Mouse (Mus musculus) small intestine, adult 10 weeks (tissue): Measurements from ENCODE around the gene Kcns1. TPM values are rescaled to one million over a fixed set of nuclear protein-coding genes. Genes with fewer than 3 reads are reported as not detected.

Source experiments
- polyA plus RNA-seq: library from polyadenylated mRNA; stranded (reverse); fragments of 350-450 nt; fragmentation: Illumina TruSeq; extraction: RNeasy Lipid Tissue Mini Kit (QIAGEN cat#74804); gene quantifications from one replicate; pipeline ENCODE4 v1.2.3, GENCODE M21; 2014; ENCODE audit warnings: low replicate concordance

Kcns1 gene
- not detected for polyA plus RNA-seq

DNA sequence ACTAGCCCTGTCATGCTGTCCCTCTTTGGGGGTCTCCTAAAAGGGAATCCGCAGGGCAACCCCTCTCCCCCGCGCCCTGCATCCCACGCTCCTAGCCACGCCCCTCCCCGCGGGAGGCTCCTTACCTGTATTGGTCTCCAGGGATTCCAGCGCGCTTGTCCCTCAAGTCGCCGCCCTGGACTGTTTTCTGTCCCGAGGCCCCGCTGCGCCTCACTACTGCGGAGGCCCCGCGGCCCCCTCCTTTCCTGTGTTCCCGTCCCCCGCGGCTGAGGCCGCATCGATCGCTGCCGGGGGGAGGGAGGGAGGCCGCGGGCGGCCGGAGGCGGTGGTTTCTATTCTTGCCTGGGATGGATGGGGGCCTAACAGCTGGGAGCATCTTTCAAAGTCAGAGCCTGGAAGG lies at the start of gene Kcns1:
TSS of gene Kcns1 (minus strand) at position 212 of the 400 bp plus-strand sequence.

DNA sequence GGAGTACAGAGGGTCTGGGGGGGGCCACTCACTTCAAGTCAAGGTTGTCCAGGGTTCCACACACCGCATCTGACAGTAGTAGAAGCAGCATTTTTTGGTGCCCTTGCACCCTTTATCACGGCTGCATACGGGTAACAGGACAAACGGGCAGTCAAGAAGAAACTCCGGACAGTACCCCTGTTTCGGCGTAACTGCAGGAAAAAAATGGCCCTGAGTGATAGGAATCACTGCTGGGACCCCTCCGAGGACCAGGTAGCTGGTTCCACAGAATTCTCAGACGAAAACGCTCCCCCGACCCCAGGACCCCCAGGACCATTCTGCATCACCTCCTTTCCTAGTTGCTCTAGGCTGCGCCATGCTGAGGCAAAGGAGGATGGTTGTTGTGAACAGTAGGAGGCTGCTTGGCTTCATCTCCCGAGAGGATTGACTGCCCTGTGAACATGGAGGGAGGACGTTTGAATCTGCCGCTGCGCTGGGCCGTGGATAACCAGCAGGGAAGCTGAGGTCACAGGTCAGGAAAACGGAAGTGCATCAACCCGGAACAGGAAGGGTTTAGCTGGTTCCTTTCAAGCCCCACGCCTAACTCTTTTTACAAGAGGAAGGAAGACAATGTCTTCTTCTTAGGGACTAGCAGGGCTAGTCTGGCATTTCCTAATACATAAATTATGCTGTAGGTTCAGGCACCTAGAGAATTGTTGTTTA lies 28.9 kb upstream of the Kcns1 start, which contains the start of gene Wfdc15a:
TSS of gene Wfdc15a (minus strand) at position 505 of the 702 bp plus-strand sequence.

DNA sequence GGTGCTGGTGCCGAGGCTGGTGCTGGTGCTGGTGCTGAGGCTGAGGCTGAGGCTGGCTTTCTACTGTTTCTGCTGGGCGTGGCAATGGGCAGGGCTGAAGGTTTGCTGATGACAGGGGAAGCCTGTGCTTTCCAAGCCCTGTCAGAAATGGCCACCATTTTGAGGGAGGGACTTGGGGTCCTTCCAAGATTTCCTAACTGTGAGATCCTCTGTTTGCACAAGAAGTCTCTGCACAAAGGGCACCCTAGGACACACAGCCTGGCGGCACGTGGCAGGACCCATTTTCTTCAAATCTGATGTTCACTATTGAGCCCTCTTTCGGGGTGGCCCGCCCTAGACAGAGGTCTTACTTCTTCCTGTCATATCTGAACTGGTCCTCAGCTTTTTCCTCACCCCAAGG lies 19.7 kb upstream of the Kcns1 start, which contains the start of gene Wfdc12:
TSS of gene Wfdc12 (minus strand) at position 33 of the 400 bp plus-strand sequence.

DNA sequence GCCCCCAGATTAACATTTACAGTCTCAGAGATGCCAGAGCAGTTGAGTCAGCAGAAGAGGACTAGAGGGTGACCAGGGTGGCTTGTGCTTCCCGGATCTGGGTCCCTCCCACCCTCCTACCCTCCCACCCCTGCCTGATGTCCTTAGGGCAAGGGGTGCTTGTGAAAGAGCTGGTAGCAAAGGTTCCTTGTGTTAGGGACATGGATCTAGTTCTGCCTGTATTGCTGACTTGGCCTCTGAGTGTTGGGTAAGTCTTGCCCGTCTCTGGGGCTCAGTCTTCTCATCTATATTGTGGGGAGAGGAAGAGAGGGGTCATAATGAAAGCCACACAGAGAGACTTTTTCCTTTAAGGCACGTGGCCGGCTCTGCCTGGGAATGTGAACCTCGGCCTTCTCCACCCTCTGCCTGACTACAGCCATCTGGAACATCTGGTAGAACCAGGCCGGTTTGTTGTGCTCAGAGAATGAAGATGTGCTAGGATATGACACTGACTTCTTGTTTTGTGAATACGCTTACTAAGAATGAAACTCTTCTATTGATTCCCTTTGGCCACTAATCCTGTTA lies 11.9 kb upstream of the Kcns1 start, which contains the start of gene Wfdc5:
TSS of gene Wfdc5 (minus strand) at position 51 of the 564 bp plus-strand sequence.

Other genes starting within 250 kb of the Kcns1 start
- 198 TPM for gene Ywhab, start 176.2 kb downstream of the Kcns1 start, polyA plus RNA-seq
- gene Pabpc1l, start 145.7 kb downstream of the Kcns1 start, polyA plus RNA-seq, result not detected
- 75.0 TPM for gene Stk4, start 100.8 kb downstream of the Kcns1 start, polyA plus RNA-seq
- gene Tomm34, start 99.9 kb downstream of the Kcns1 start, polyA plus RNA-seq, result 4.8 TPM
- not detected for gene Wfdc5, start 11.6 kb upstream of the Kcns1 start, polyA plus RNA-seq
- not detected for gene Wfdc12, start 19.5 kb upstream of the Kcns1 start, polyA plus RNA-seq
- not detected for gene Wfdc15a, start 29.0 kb upstream of the Kcns1 start, polyA plus RNA-seq
- not detected for gene Wfdc15b, start 50.5 kb upstream of the Kcns1 start, polyA plus RNA-seq
- gene Svs2, start 67.4 kb upstream of the Kcns1 start, polyA plus RNA-seq, result not detected
- not detected for gene Svs3b, start 85.5 kb upstream of the Kcns1 start, polyA plus RNA-seq
- gene Svs4, start 107.3 kb upstream of the Kcns1 start, polyA plus RNA-seq, result not detected
- not detected for gene Svs3a, start 118.2 kb upstream of the Kcns1 start, polyA plus RNA-seq
- gene Svs6, start 145.6 kb upstream of the Kcns1 start, polyA plus RNA-seq, result not detected
- gene Svs5, start 161.6 kb upstream of the Kcns1 start, polyA plus RNA-seq, result not detected
- not detected for gene Slpi, start 218.0 kb upstream of the Kcns1 start, polyA plus RNA-seq
- 1.6 TPM for gene Rbpjl, start 232.0 kb upstream of the Kcns1 start, polyA plus RNA-seq
- gene Matn4, start 234.0 kb upstream of the Kcns1 start, polyA plus RNA-seq, result 0.15 TPM